Mouse (Mus musculus) embryonic facial prominence, embryonic 11.5 days (tissue): ENCODE data around the gene Gm11492. TPM values are rescaled to one million over a fixed set of nuclear protein-coding genes. Genes with fewer than 3 reads are reported as not detected.

Experiments
- ATAC-seq: fragments of 200-750 bp; cut with Nextera tagmentation; replicated peaks from 2 replicates; pipeline ENCODE4 v1.8.0; 2017; ENCODE audit warnings: low read depth; ENCODE audit not compliant: insufficient number of reproducible peaks, low FRiP score, low TSS enrichment
- DNase-seq: peaks from one replicate; pipeline ENCODE4 v3.0.0-alpha.2; 2015; ENCODE audit warnings: low spot score
- H3K27ac ChIP-seq: fragments of 300-500 bp; sonication (generic); replicated peaks from 2 replicates; pipeline ENCODE4 v1.5.1; 2014; ENCODE audit warnings: mild to moderate bottlenecking, low read depth, low read length, control low read depth
- H3K27me3 ChIP-seq: fragments of 300-500 bp; sonication (generic); 2 replicates; pipeline ENCODE4 v1.6.1; 2014; ENCODE audit warnings: mild to moderate bottlenecking, low read length, moderate library complexity, mixed read lengths; ENCODE audit not compliant: control insufficient read depth, insufficient read depth
- H3K36me3 ChIP-seq: fragments of 300-500 bp; sonication (generic); replicated peaks from 2 replicates; pipeline ENCODE4 v1.6.1; 2014; ENCODE audit warnings: low read depth, mild to moderate bottlenecking, low read length, moderate library complexity, mixed read lengths; ENCODE audit not compliant: control insufficient read depth, insufficient read depth
- H3K4me1 ChIP-seq: fragments of 300-500 bp; sonication (generic); 2 replicates; pipeline ENCODE4 v1.6.1; 2014; ENCODE audit warnings: low read length, mixed read lengths; ENCODE audit not compliant: control insufficient read depth, insufficient read depth
- H3K4me2 ChIP-seq: fragments of 300-500 bp; sonication (generic); 2 replicates; pipeline ENCODE4 v1.6.1; 2014; ENCODE audit warnings: low read depth, mild to moderate bottlenecking, control low read depth, low read length, moderate library complexity
- H3K4me3 ChIP-seq: fragments of 300-500 bp; sonication (generic); 2 replicates; pipeline ENCODE4 v1.5.1; 2014; ENCODE audit warnings: low read depth, low read length, control low read depth
- H3K9ac ChIP-seq: fragments of 300-500 bp; sonication (generic); replicated peaks from 2 replicates; pipeline ENCODE4 v1.6.1; 2014; ENCODE audit warnings: mild to moderate bottlenecking, control low read depth, low read length
- H3K9me3 ChIP-seq: fragments of 300-500 bp; sonication (generic); replicated peaks from 2 replicates; pipeline ENCODE4 v1.6.1; 2016; ENCODE audit warnings: mild to moderate bottlenecking, low read length, inconsistent platforms, mixed read lengths; ENCODE audit not compliant: control insufficient read depth
- WGBS: fragments of 180-500 bp; shearing (Covaris S2); extraction: QIAGEN DNeasy Blood & Tissue Kit; methylation state at CpG from one replicate; pipeline ENCODE4 v1.1.7; 2014; 5-methylcytosine and 5-hydroxymethylcytosine counted together
- polyA plus RNA-seq: library from polyadenylated mRNA; unstranded; fragments of >200 nt; fragmentation: Nextera tagmentation; extraction: Ambion mirVana; gene quantifications from 2 replicates; pipeline ENCODE4 v1.2.1, GENCODE M21; 2014

The Gm11492 gene
- polyA plus RNA-seq, 1 experiment from 2014 or later = not detected

DNA sequence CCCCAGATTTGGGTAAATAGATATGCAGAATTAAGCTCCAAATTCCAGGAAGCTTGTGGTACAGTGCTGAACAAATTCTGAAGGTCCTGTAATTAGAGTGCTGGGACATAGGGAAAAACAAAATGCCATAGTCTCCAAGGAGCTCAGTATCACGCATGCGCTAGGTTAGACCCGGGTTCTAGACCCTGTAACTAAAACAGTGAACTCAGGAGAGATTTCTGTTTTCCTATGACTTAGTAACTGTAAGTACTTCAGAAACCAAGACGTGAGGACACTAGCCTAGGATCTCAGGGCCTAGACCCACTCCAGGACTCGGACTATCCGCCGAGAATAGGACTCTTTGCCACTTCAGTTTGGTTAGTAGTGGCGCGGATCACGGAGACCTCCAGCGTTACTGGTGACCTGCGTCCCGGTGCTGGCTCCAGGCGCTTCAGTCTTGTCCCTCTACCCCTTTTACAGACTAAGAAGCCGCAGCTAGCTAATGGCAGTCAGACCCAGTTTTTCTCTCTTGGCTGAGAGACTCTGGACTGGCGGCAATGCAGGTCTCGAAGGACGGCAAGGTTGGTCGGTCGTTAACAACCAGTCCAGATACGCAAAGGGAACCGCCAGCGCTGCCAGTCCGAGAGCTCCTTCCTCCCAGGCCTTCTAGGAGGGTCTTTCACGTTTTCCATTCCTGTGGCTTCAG lies 24.5 kb downstream of the Gm11492 start:
- no peaks in the 10 kb centered on the region for H3K36me3 ChIP-seq
- H3K27ac ChIP-seq = peak overlapping the region; percentile 80
- H3K4me2 ChIP-seq = peak overlapping the region; percentile 78
- H3K4me3 ChIP-seq = peak overlapping the region; percentile 76
- no peaks in the 10 kb centered on the region for H3K27me3 ChIP-seq
- peak overlapping the region; percentile 89 for H3K9ac ChIP-seq
- no peaks in the 10 kb centered on the region for H3K9me3 ChIP-seq
- DNase-seq (peak; percentile 50), ATAC-seq (no peak)
- WGBS = 2% methylated on average over 25 of the region's 25 CpGs
- H3K4me1 ChIP-seq = peaks cover under 1% of the 10 kb centered on the region

DNA sequence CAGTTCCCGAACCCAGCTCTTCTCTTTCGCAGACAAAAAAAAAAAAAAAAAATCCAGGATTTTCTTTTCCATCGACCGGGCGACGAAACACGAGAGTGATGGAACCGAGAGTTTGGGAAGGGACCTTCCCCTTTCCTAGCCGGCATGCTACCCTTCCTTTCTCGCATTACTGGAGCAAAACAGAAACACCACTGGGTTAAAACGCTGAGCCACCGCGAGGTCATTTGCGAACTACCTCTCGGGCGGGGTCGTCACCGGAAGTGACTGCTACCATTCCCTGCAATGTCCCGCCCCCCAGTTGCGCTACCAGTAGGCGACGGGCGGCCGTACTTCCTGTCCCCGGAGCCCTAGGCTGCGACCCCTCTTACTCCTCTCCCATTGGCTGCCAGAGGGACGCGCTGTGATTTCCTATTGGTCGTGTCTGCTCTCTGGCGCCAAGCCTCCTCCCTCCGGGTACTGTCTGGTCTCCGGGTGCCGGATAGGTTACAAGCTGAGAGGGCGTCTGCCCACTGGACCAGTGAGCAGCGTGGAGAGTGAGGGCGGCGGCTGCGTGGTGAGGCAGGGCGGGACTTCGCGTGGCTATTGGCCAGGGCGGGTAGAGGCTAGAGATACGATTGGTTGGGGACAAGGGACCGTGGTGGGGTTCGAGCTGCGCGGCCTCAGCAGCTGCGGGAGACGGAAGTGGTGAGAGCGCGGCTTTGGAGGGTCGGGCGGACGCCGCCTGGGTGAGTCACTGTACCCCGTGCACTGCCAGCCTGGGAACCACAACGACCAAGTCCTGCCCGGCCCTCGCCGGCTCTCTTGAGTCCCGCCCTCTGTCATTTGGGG lies 25.3 kb downstream of the Gm11492 start, which contains the start of gene Mtmr4:
Gene Mtmr4 (plus strand): TSS at position 637 of the 828 bp plus-strand sequence.
- Histone ChIP-seq H3K4me1 (peaks cover 6% of the 10 kb centered on the region), H3K9me3 (no peaks in the 10 kb centered on the region), H3K27me3 (no peaks in the 10 kb centered on the region), H3K36me3 (no peaks in the 10 kb centered on the region), H3K27ac (peak within 1 kb of the TSS; percentile 80), H3K4me2 (peak within 1 kb of the TSS; percentile 88), H3K9ac (peak within 1 kb of the TSS; percentile 89), H3K4me3 (peak within 1 kb of the TSS; percentile 81)
- ATAC-seq = peak; percentile 98
- DNase-seq = peak; percentile 98
- WGBS = under 1% methylated on average over 53 of the region's 61 CpGs

GRCm38 (mm10) chr11:87592354-87592695 lies 25.9 kb downstream of the Gm11492 start:
- Histone ChIP-seq H3K27me3 (no peaks in the 10 kb centered on the region), H3K4me2 (peak overlapping the region; percentile 88), H3K9me3 (no peaks in the 10 kb centered on the region), H3K27ac (peak overlapping the region; percentile 75), H3K4me3 (peak overlapping the region; percentile 81), H3K4me1 (peaks cover 6% of the 10 kb centered on the region), H3K9ac (peak overlapping the region; percentile 85), H3K36me3 (no peaks in the 10 kb centered on the region; the same call in 1 of the 2 replicates)
- DNase-seq (no peak), ATAC-seq (peak; percentile 32)
- 1% methylated on average over 12 of the region's 15 CpGs for WGBS

DNA sequence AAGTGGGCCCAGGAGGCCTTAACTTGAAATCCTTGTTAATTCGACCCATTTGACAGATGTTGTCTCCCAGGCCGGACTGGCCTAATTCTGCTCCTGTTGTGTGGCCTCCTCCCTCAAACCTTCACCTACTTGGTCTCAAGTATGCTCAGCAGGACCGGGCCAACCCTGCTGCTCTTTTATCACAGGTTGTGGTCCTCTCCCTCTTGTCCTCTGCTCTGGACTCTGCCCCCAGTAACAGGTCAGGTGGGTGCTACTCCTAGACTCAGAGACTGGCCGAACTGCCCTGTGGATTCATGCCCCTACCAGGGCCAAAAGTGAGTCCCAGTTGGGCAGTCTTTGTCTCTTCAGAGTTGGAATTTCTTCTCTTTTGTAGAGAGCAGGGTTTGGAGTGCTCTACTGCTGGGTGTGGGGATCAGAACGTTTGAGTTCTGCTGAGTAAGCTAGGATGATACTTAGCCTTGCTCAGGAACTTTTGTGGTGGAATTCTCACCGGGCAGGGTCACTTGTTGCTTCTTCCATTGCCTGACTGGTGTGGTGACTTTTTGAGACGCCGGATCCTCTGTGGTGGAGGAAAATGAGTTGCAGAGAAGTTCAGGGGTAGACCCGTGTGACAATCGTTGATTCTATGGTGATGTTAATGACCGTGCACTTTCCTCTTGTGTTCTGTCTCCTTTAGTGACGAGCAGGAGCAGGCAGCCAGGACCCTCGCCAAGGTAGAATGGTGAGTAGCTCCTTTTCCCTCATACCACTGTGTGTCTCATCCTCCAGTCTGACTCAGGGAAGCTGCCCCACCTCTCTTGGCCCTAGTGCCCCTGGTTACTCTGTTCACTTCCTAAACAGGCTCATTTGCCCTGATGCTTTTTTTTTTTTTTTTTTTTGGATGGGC lies 26.5 kb downstream of the Gm11492 start:
- Histone ChIP-seq H3K27me3 (no peaks in the 10 kb centered on the region), H3K4me2 (peak overlapping the region; percentile 88), H3K4me1 (peaks cover 6% of the 10 kb centered on the region), H3K9me3 (no peaks in the 10 kb centered on the region), H3K36me3 (no peaks in the 10 kb centered on the region; the same call in 1 of the 2 replicates), H3K27ac (peak overlapping the region; percentile 75), H3K4me3 (peak overlapping the region; percentile 81), H3K9ac (peak overlapping the region; percentile 85)
- WGBS = 38% methylated on average over 13 of the region's 13 CpGs
- no peak for ATAC-seq
- DNase-seq = no peak

DNA sequence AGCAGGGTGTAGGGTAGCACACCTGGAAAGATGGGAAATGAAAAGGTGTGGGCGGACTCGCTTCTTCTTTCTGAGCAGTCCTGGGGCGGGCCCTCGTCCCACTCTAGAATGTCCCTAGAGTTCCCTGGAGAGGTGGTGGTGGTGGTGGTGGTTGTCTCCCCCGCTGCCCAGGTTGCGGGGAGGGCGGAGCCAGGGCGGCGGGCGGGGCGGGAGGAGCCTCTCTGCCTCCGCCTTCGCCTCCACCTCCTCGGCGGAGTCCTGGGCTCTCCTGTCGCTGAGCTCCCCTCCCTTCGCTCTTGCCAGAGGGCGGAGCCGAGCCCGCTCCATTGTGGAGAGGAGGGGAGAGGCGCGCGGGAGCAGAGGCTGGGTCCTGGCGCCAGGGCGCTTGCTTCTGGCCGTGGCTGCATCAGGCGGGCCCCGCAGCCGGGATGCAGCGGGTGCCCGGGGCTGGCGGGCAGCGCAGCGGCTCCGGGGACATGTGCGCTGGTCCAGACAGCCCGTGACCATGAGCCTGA lies 28.9 kb downstream of the Gm11492 start:
- Histone ChIP-seq H3K4me1 (peaks cover 6% of the 10 kb centered on the region), H3K27ac (peak overlapping the region; percentile 62), H3K27me3 (no peaks in the 10 kb centered on the region), H3K4me2 (peak overlapping the region; percentile 84), H3K36me3 (peaks cover 12% of the 10 kb centered on the region), H3K9me3 (no peaks in the 10 kb centered on the region), H3K9ac (peak overlapping the region; percentile 96), H3K4me3 (peak overlapping the region; percentile 78)
- DNase-seq = peak; percentile 94
- 1% methylated on average over 33 of the region's 37 CpGs for WGBS
- peak; percentile 35 for ATAC-seq

DNA sequence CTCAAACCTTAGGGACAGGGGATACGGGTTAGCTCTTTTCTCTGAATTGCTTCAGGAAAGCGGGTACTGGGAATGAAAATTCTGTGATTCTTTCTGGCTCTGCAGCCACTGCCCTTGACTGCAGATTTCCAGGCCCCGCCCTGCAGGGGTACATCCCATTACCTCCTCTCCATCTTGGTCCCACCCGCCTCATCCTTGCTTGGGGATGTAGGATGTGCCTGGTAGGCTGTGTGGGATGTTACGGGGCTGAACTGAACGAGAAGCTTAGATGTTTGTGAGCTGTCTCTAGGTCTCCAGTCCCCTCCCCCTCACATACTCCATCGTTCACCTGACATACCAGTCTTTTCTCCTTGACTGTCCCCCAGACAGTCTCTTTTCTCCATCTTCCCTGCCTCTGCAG lies 29.5 kb downstream of the Gm11492 start:
- peak overlapping the region; percentile 84 for H3K4me2 ChIP-seq
- H3K4me1 ChIP-seq = peaks cover 6% of the 10 kb centered on the region
- H3K9ac ChIP-seq = peak overlapping the region; percentile 96
- DNase-seq (peak; percentile 46), ATAC-seq (no peak)
- H3K36me3 ChIP-seq = peaks cover 14% of the 10 kb centered on the region
- peak overlapping the region; percentile 78 for H3K4me3 ChIP-seq
- H3K27me3 ChIP-seq = no peaks in the 10 kb centered on the region
- H3K9me3 ChIP-seq = no peaks in the 10 kb centered on the region
- WGBS = 2% methylated on average over 7 of the region's 7 CpGs
- peak overlapping the region; percentile 62 for H3K27ac ChIP-seq

- DNase-seq (peak; percentile 61), ATAC-seq (no peak)
- H3K9me3 ChIP-seq = no peaks in the 10 kb centered on the region
- H3K4me1 ChIP-seq = peaks cover 6% of the 10 kb centered on the region
- peak overlapping the region; percentile 84 for H3K4me2 ChIP-seq
- WGBS = 42% methylated on average over 2 of the region's 2 CpGs
- no peak overlapping the region for H3K27ac ChIP-seq
- peak overlapping the region; percentile 78 for H3K4me3 ChIP-seq
- peak overlapping the region; percentile 96; the same call in 1 of the 2 replicates for H3K9ac ChIP-seq
- peaks cover 17% of the 10 kb centered on the region for H3K36me3 ChIP-seq
- no peaks in the 10 kb centered on the region for H3K27me3 ChIP-seq
Observed at GRCm38 (mm10) chr11:87596492-87596891, 30.0 kb downstream of the Gm11492 start.
